Mouse (Mus musculus) kidney, adult 9 months (tissue): ENCODE measurements around the gene Alg2.

Experiments used
- DNase-seq: peaks from one replicate; pipeline ENCODE4 v3.0.0; 2022

The Alg2 gene

DNA sequence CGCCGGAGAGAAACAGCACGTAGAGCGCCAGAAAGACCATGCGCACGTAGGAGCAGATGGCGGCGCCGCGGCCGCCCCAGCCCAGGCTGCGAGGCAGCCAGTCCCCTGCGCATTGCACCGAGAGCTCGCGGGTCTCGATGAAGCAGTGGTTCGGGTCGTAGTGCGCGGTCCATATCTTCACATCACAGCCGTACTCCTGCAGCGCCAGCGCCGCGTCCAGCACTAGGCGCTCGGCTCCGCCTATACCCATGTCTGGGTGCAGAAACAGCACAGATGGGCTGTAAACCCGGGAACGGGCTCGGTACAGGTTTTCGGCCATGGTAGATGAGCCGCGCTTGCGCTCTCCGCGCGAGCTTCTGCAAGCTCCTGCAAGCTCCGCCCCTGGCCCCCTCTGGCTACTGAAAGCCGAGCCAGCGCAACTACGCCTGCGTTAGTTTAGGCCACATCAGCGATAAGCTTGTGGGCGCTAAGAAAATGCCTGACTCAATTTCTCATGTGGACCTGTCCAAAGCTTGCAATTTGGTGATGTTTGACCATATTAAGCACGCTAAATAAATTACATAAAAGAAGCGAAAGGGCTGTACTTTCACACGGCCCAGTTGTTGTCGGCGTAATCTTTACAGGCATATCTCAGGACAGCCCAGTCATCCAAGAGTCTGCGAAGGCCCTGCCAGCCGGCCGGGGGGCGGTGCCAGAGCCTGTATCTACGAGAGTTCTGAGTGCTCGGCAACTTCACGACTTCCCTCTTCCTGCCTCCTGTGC is at the start of gene Alg2, which contains the start of gene Sec61b:
Gene Alg2 (minus strand): TSS at position 366 of the 762 bp plus-strand sequence.
Gene Sec61b (plus strand): TSS at position 691 of the 762 bp plus-strand sequence.
- DNase-seq, result peak; percentile 99

DNA sequence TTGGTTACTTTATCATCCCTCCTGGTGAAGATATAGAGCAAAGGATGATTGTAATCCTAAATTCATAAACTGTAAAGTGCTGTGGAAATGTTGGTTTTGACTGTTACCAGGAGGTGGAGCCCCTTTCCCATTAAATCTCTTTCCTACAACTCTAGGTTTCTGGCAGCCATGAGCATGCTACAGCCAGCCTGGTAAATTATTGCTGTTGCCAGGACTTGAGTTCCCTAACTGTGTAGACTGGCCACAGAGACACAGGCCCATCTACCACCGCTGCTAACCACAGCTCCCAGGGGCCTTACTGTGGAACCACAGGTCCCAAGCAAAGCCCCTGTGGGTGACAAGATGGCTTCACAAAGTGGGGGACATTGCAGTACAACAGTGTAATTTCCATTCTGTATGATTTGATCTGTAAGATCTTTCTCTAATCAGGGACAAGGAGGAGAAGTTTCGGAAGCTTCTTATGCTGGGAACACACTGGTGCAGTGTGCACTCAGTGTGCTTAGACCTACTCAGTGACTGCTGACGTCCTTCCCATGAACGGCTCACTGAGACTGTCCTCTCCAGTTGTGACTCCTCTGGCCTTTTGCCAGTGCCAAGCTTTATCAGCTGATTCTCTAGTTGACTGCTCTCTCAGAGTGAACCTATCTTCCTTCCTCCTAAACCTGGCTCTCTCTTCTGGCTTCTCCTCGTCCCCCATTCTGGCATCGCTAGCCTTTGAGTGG is 47.9 kb upstream of the Alg2 start:
- peak; percentile 22 for DNase-seq

- no peak for DNase-seq
Measured at GRCm38 (mm10) chr4:47520076-47520475, 45.9 kb upstream of the Alg2 start.

- DNase-seq, result no peak
Measured at GRCm38 (mm10) chr4:47518551-47519181, 44.5 kb upstream of the Alg2 start.

- no peak for DNase-seq
Measured at GRCm38 (mm10) chr4:47504841-47505517, 30.8 kb upstream of the Alg2 start.

DNA sequence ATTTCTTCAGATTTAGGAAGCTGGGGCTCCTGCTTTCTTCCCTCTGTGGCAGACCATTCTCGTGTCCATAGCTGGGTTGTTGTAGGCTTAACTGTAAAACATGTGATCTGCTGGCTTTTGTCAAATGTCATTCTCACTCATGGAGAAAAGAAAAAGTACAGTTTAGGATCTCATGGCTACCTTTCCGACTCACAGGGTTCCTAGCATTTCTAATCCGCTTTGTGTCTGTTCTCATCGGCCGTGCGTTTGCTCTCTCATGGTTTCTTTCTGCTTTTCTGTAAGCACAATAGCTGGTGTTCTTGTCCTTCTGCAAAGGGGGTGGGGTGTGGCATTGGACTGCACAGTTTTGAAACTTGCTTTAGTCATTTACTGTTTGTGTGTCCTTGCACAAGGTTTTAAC is 28.9 kb upstream of the Alg2 start:
- DNase-seq, result no peak

- peak; percentile 43 for DNase-seq
Measured at GRCm38 (mm10) chr4:47502546-47502971, 28.4 kb upstream of the Alg2 start.

- DNase-seq, result no peak
Measured at GRCm38 (mm10) chr4:47499121-47499545, 25.0 kb upstream of the Alg2 start.

GRCm38 (mm10) chr4:47497811-47498385 is 23.8 kb upstream of the Alg2 start:
- no peak for DNase-seq

DNA sequence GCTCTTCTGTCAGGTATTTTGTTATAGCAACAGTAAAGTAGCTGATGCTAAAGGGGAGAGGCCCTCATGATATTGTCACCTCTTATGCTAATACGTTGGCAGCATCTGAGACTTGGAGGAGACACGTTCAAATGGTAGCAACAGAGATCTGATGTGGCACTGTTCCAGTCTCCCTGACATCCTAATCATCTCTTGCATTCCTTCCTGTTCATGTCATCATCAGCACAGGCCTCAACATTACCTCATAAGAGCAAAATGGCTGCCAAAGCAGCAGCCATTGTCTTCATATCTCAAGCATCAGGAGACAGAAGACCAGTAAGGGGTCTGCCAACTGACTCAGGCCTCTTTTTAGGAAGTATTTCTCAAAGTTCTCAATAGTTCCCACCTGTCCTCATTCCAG is 20.6 kb upstream of the Alg2 start:
- DNase-seq, result no peak

DNA sequence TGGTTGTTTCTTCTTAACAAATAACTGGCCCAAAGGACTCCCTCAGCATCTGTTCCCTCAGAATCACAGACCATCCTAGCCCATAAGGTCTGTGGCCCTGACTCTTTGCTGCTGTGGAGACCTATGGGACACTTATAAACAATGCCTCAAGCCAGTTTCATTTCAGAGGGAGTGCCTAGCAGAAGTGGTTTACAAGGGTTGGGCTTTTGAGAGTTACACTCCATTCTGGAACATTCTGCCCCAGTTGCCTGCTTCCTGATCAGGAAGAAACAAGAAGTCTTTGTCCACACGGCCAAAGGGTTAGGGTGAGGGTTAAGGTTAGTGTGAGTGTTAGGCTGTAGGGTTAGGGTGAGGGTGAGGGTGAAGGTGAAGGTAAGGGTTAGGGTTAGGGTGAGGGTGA is 20.0 kb upstream of the Alg2 start:
- DNase-seq, result no peak

DNA sequence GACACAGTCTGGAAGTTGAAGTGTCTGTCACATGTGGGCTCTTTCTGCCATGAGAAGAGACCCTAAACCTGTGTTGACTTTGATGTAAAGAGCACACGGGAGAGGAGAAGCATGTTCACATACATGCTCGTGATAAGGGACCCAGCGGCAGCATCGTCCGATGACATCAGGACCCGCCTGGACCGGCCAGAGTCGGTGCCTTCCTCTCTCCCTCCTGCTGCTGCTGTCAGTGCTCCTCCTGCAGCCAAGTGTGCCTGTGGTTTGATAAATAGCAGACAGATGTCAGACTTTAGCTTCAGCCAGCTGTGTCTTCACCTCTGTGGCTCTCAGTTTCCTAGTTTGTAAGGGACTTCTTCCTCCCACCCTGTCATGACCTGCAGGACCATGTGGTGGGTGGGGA is 19.3 kb upstream of the Alg2 start:
- DNase-seq, result no peak

- no peak for DNase-seq
Measured at GRCm38 (mm10) chr4:47492311-47493086, 18.4 kb upstream of the Alg2 start.

DNA sequence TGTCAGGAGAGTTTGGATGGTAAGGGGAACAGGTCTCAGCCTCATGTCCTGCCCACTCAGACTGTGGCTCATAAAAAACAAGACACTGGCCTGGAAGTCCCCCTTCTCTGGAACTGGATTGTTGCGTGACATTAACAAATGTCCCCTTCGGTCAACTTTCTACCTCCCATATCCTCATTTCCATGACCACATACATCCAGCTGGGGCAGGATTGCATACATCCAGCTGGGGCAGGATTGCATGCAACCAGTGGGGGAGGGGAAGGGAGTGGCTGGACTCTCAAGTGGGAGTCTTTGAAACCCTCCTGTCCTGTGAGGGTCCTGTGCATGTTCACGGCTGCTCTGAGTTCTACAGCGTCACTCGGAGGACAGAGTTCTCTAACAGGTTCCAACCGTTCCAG is 17.1 kb upstream of the Alg2 start:
- DNase-seq, result no peak

GRCm38 (mm10) chr4:47480576-47480975 is 6.4 kb upstream of the Alg2 start:
- DNase-seq, result no peak

- DNase-seq, result no peak
Measured at GRCm38 (mm10) chr4:47480095-47480494, 6.0 kb upstream of the Alg2 start.

- no peak for DNase-seq
Measured at GRCm38 (mm10) chr4:47477539-47477938, 3.4 kb upstream of the Alg2 start.

GRCm38 (mm10) chr4:47474730-47475643 is 854 bp upstream of the Alg2 start:
- DNase-seq, result no peak

GRCm38 (mm10) chr4:47473586-47473967 is 556 bp downstream of the Alg2 start:
- no peak for DNase-seq

- DNase-seq, result no peak
Measured at GRCm38 (mm10) chr4:47467196-47467595, 6.9 kb downstream of the Alg2 start.
